Mouse (Mus musculus): ENCODE data around the gene Grk4. TPM values are rescaled to one million over a fixed set of nuclear protein-coding genes. Genes with fewer than 3 reads are reported as not detected.

The Grk4 gene
- 2.0 and 2.1 TPM in 2 replicates for polyA plus RNA-seq (2014; fragmentation: Nextera tagmentation; extraction: Ambion mirVana)

DNA sequence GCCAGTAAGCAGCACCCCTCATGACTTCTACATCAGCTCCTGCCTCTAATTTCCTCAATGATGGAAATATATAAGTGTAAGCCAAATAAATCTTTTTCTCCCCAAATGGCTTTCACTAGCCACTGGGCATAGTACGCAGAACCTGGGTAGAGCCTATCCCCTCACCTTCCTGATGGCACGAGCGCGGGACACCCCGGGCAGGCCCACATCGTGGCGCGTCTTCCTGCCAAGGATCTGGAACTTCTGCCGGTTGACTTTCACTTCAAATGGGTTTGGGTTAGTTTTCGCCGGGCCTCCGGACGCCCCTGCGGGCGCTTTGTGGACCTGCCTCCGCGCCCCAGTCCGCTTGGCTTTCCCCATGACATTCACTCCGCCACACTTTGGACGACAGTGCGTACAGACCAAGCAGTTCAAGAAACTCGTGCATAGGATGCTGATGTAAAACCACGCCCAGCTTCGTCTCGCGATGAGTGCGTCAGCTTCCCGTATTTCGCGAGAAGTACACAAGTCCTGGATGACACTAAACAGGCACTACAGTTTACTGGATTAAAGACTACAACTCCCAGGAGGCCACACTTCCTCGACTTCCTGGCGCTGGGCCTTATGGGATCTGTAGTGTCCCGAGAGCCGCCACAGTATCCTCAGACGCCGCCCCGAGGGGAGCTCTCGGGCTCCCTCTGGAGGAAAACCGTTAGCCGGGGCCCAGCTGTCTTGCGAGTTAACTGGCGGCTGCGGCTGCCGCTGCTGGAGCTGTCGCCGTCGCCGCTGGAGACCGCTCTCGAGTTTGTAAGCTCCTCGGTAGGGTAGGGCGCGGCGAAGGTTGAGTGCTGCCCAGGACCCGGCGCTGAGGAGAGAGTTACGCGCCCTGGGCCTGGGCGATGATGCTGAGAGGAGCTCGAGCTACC is at the start of gene Grk4, which contains the start of gene Nop14:
Gene Grk4, plus strand, starts transcription at position 694 of the 905 bp plus-strand sequence.
Gene Nop14, minus strand, starts transcription at position 463 of the 905 bp plus-strand sequence.
- Histone ChIP-seq H3K4me2 (ENCODE audit: low read length) (peak within 1 kb of the TSS; percentile 78), H3K27me3 (ENCODE audit: control insufficient read depth, insufficient read depth, low read length) (no peaks in the 10 kb centered on the region), H3K27ac (replicated peaks in 1 of 2; ENCODE audit: control insufficient read depth in 1 of 2, insufficient read depth in 1 of 2, low read depth in 2 of 2, low read length in 2 of 2) (peak within 1 kb of the TSS; percentile 89 to 94), H3K9me3 (ENCODE audit: control insufficient read depth, low read length) (no peaks in the 10 kb centered on the region), H3K36me3 (ENCODE audit: control insufficient read depth, insufficient read depth, low read length) (peaks cover 27% of the 10 kb centered on the region), H3K4me1 (ENCODE audit: control insufficient read depth in 2 of 2, insufficient read depth in 2 of 2, low read length in 2 of 2) (peaks cover 4 to 20% of the 10 kb centered on the region in 2 experiments), H3K4me3 (ENCODE audit: control insufficient read depth in 1 of 2, insufficient read depth in 1 of 2, low read depth in 1 of 2, low read length in 2 of 2) (peak within 1 kb of the TSS; percentile 73 to 97), H3K9ac (ENCODE audit: low read length) (peak within 1 kb of the TSS; percentile 83)
- ATAC-seq (ENCODE audit: insufficient number of reproducible peaks, insufficient read depth, low FRiP score, low read depth) = peak; percentile 99
- under 1% methylated on average over 60 of the region's 60 CpGs for WGBS

DNA sequence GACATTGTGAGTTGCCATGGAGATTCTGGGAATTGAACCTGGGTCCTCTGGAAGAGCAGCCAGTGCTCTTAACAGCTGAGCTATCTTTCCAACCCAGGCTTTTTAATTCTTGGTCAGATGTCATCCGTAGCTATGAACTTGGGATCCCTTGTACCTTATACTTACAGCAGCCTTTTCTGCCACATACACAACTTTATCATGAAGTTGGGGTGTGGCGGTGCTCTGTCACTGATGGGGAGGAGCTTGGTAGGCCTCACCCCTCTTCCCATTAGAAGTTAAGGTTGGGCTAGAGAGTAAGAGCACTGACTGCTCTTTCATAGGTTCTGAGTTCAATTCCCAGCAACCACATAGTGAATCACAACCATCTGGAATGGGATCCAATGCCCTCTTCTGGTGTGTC is 27.2 kb upstream of the Grk4 start:
- no peak for ATAC-seq (ENCODE audit: insufficient number of reproducible peaks, insufficient read depth, low FRiP score, low read depth)
- no peak overlapping the region for H3K27ac ChIP-seq (replicated peaks in 1 of 2; ENCODE audit: control insufficient read depth in 1 of 2, insufficient read depth in 1 of 2, low read depth in 2 of 2, low read length in 2 of 2)
- H3K9me3 ChIP-seq (ENCODE audit: control insufficient read depth, low read length) = no peaks in the 10 kb centered on the region
- H3K27me3 ChIP-seq (ENCODE audit: control insufficient read depth, insufficient read depth, low read length) = no peaks in the 10 kb centered on the region
- H3K36me3 ChIP-seq (ENCODE audit: control insufficient read depth, insufficient read depth, low read length) = peaks cover 82% of the 10 kb centered on the region
- H3K4me2 ChIP-seq (ENCODE audit: low read length) = no peak overlapping the region
- H3K4me1 ChIP-seq (ENCODE audit: control insufficient read depth in 2 of 2, insufficient read depth in 2 of 2, low read length in 2 of 2) = peaks cover 4 to 17% of the 10 kb centered on the region in 2 experiments
- no peak overlapping the region for H3K4me3 ChIP-seq (ENCODE audit: control insufficient read depth in 1 of 2, insufficient read depth in 1 of 2, low read depth in 1 of 2, low read length in 2 of 2)
- WGBS = 83% methylated on average over 2 of the region's 2 CpGs
- no peak overlapping the region for H3K9ac ChIP-seq (ENCODE audit: low read length)

DNA sequence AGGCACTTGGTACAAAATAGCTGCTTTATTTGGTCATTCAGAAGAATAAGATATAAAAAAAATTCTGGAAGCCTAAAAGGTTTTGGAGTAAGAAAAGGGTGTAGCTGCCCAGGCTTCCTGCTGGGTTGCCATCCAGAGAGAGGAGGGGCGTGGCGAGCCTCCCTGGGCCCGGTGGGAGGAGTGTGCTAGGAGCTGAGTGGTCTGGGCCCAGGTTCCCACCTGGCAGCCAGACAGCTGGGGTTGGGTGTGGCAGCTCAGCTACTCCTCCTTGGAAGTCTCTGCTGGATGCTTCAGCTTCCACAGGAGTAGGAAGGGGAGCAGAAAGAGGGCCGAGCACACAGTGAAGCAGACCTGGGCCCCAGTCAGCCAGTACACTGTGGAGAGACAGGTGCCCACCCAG is 26.5 kb upstream of the Grk4 start:
- Histone ChIP-seq H3K4me3 (ENCODE audit: control insufficient read depth in 1 of 2, insufficient read depth in 1 of 2, low read depth in 1 of 2, low read length in 2 of 2) (no peak overlapping the region), H3K36me3 (ENCODE audit: control insufficient read depth, insufficient read depth, low read length) (peaks cover 82% of the 10 kb centered on the region), H3K27ac (replicated peaks in 1 of 2; ENCODE audit: control insufficient read depth in 1 of 2, insufficient read depth in 1 of 2, low read depth in 2 of 2, low read length in 2 of 2) (no peak overlapping the region), H3K27me3 (ENCODE audit: control insufficient read depth, insufficient read depth, low read length) (no peaks in the 10 kb centered on the region), H3K9me3 (ENCODE audit: control insufficient read depth, low read length) (no peaks in the 10 kb centered on the region), H3K9ac (ENCODE audit: low read length) (no peak overlapping the region), H3K4me2 (ENCODE audit: low read length) (no peak overlapping the region), H3K4me1 (ENCODE audit: control insufficient read depth in 2 of 2, insufficient read depth in 2 of 2, low read length in 2 of 2) (peaks cover 4 to 17% of the 10 kb centered on the region in 2 experiments)
- no peak for ATAC-seq (ENCODE audit: insufficient number of reproducible peaks, insufficient read depth, low FRiP score, low read depth)
- WGBS = 57% methylated on average over 4 of the region's 4 CpGs

DNA sequence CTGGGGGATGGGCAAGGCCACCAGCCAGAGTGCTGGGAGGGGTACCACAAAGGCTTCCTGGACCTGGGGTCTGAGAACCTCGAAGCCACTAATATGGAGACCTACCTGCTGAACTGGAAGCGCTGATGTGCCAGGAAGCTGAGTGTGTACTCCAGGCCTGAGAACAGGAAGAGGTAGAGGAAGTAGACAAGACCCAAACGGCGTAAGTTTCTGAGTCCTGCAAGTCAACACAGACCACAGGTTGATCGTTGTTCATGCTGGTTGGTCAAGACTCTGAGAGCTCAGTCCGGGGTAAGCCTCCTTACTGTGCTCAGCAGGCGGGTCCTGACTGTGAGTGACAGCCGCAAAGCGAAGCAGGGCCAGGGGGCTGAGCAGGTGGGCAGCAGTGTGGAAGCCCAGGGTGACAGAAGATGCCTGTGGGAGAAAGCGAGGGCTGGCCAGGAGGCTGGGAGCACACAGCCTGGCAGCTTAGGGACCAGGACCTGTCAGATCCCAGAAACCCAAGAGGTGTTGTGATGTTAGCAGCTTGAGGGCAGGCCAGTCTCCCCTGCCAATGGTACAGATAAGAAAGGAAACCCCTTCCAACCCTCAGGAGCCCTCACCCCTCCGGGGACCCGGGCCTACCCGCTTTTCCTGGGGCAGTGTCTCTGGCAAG is 25.3 kb upstream of the Grk4 start:
- Histone ChIP-seq H3K27me3 (ENCODE audit: control insufficient read depth, insufficient read depth, low read length) (no peaks in the 10 kb centered on the region), H3K4me1 (ENCODE audit: control insufficient read depth in 2 of 2, insufficient read depth in 2 of 2, low read length in 2 of 2) (peaks cover 4 to 17% of the 10 kb centered on the region in 2 experiments), H3K36me3 (ENCODE audit: control insufficient read depth, insufficient read depth, low read length) (peaks cover 82% of the 10 kb centered on the region), H3K9me3 (ENCODE audit: control insufficient read depth, low read length) (no peaks in the 10 kb centered on the region), H3K4me2 (ENCODE audit: low read length) (no peak overlapping the region), H3K9ac (ENCODE audit: low read length) (no peak overlapping the region), H3K4me3 (ENCODE audit: control insufficient read depth in 1 of 2, insufficient read depth in 1 of 2, low read depth in 1 of 2, low read length in 2 of 2) (no peak overlapping the region), H3K27ac (replicated peaks in 1 of 2; ENCODE audit: control insufficient read depth in 1 of 2, insufficient read depth in 1 of 2, low read depth in 2 of 2, low read length in 2 of 2) (no peak overlapping the region)
- no peak for ATAC-seq (ENCODE audit: insufficient number of reproducible peaks, insufficient read depth, low FRiP score, low read depth)
- 89% methylated on average over 13 of the region's 13 CpGs for WGBS

DNA sequence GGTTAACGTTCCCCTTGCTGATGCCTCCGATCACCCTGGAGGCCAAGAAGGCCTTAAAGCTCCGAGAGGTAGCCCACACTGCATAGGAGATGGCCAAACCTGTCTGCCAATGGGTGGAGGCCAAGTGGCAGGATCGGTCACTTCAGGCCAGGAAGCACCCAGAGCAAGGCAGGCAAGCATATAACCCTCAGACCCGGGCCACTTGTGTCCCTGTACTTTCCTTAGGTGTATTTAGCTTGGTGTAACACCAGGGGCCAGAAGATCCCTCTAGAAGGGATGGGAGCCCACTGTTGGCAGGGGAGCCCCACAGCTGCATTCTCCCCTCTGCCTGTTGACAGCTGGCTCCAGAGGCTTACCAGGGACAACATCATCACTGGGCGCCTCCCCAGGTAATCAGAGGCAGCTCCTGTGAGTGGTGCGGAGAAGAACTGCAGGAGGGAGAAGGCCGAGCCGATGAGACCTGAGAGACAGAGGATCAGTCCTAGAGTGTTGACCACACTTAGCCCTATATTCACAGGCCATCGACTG is 24.4 kb upstream of the Grk4 start:
- H3K4me1 ChIP-seq (ENCODE audit: control insufficient read depth in 2 of 2, insufficient read depth in 2 of 2, low read length in 2 of 2) = peaks cover 4 to 17% of the 10 kb centered on the region in 2 experiments
- WGBS = 47% methylated on average over 10 of the region's 10 CpGs
- peak overlapping the region; percentile 87 for H3K9ac ChIP-seq (ENCODE audit: low read length)
- H3K9me3 ChIP-seq (ENCODE audit: control insufficient read depth, low read length) = no peaks in the 10 kb centered on the region
- H3K27ac ChIP-seq (replicated peaks in 1 of 2; ENCODE audit: control insufficient read depth in 1 of 2, insufficient read depth in 1 of 2, low read depth in 2 of 2, low read length in 2 of 2) = peak overlapping the region in 1 of 2 experiments; percentile 90; a peak in 2 of 4 replicates
- H3K27me3 ChIP-seq (ENCODE audit: control insufficient read depth, insufficient read depth, low read length) = no peaks in the 10 kb centered on the region
- ATAC-seq (ENCODE audit: insufficient number of reproducible peaks, insufficient read depth, low FRiP score, low read depth) = no peak
- H3K36me3 ChIP-seq (ENCODE audit: control insufficient read depth, insufficient read depth, low read length) = peaks cover 82% of the 10 kb centered on the region
- H3K4me3 ChIP-seq (ENCODE audit: control insufficient read depth in 1 of 2, insufficient read depth in 1 of 2, low read depth in 1 of 2, low read length in 2 of 2) = peak overlapping the region; percentile 64 to 77; a peak in 3 of 4 replicates
- peak overlapping the region; percentile 98 for H3K4me2 ChIP-seq (ENCODE audit: low read length)

DNA sequence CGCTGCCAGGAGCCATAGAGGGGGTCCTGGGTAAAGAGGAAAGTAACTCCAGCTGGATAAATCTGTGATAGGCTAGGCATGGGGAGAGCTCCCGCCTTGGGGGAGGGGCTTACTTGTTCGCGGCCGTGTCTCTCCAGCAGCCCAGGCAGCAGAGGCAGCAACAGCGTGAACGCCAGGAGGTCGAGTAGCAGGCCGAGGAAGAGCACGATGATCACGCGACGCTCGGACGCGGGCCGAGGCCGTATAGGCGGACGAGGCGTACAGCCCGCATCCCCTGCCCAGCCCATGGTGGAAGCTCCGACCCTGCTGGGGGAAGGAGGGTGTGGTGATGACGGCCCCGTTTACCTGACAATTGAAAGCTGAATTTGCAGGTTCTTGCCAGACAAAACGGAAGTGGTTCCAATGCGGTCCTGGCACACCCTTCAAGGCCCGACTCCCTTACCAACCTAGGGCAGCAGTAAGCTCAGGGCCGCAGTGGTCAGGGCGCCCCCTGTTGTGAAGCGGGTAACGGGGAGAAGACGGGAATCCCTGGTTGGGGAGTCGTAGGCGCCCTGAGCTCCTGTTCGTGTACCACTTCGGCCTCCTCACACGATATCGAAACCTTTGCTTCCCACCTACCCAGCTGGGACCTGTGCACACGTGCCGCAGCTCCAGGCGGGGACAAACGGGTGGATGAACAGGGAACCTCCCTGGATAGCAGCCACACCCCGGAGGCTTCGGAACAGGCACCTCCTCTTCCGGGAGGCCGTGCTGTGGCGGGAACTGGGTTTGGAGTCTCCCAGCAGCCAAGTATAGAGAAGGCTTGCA is 23.5 kb upstream of the Grk4 start, which contains the start of gene Mfsd10:
Gene Mfsd10, minus strand, starts transcription at position 732 of the 807 bp plus-strand sequence.
- peak; percentile 67 for ATAC-seq (ENCODE audit: insufficient number of reproducible peaks, insufficient read depth, low FRiP score, low read depth)
- H3K4me3 ChIP-seq (ENCODE audit: control insufficient read depth in 1 of 2, insufficient read depth in 1 of 2, low read depth in 1 of 2, low read length in 2 of 2) = peak within 1 kb of the TSS; percentile 64 to 77
- peak within 1 kb of the TSS; percentile 98 for H3K4me2 ChIP-seq (ENCODE audit: low read length)
- peak within 1 kb of the TSS; percentile 66 to 90 for H3K27ac ChIP-seq (replicated peaks in 1 of 2; ENCODE audit: control insufficient read depth in 1 of 2, insufficient read depth in 1 of 2, low read depth in 2 of 2, low read length in 2 of 2)
- H3K4me1 ChIP-seq (ENCODE audit: control insufficient read depth in 2 of 2, insufficient read depth in 2 of 2, low read length in 2 of 2) = peaks cover 4 to 17% of the 10 kb centered on the region in 2 experiments
- WGBS = under 1% methylated on average over 48 of the region's 48 CpGs
- peaks cover 81% of the 10 kb centered on the region for H3K36me3 ChIP-seq (ENCODE audit: control insufficient read depth, insufficient read depth, low read length)
- H3K9me3 ChIP-seq (ENCODE audit: control insufficient read depth, low read length) = no peaks in the 10 kb centered on the region
- no peaks in the 10 kb centered on the region for H3K27me3 ChIP-seq (ENCODE audit: control insufficient read depth, insufficient read depth, low read length)
- H3K9ac ChIP-seq (ENCODE audit: low read length) = peak within 1 kb of the TSS; percentile 87
